Mouse (Mus musculus) intestine, postnatal 0 days (tissue): ENCODE data around the gene Bco2. TPM values are rescaled to one million over a fixed set of nuclear protein-coding genes. Genes with fewer than 3 reads are reported as not detected.

Source experiments
- ATAC-seq: fragments of 200-750 bp; cut with Nextera tagmentation; 2 replicates; pipeline ENCODE4 v1.8.0; 2017; ENCODE audit warnings: mild to moderate bottlenecking, moderate TSS enrichment, moderate library complexity
- H3K27ac ChIP-seq: fragments of 300-500 bp; sonication (generic); 2 replicates; pipeline ENCODE4 v1.5.1; 2014; ENCODE audit warnings: mild to moderate bottlenecking, low read depth, low read length, moderate library complexity
- H3K27me3 ChIP-seq: fragments of 300-500 bp; sonication (generic); replicated peaks from 2 replicates; pipeline ENCODE4 v1.6.1; 2014; ENCODE audit warnings: low read length, mixed read lengths; ENCODE audit not compliant: control insufficient read depth, insufficient read depth
- H3K36me3 ChIP-seq: fragments of 300-500 bp; sonication (generic); 2 replicates; pipeline ENCODE4 v1.6.1; 2014; ENCODE audit warnings: mild to moderate bottlenecking, moderate library complexity; ENCODE audit not compliant: control insufficient read depth, insufficient read depth
- H3K4me1 ChIP-seq: fragments of 300-500 bp; sonication (generic); replicated peaks from 2 replicates; pipeline ENCODE4 v1.6.1; 2014; ENCODE audit warnings: antibody characterized with exemption, low read length, mixed read lengths; ENCODE audit not compliant: control insufficient read depth, insufficient read depth
- H3K4me2 ChIP-seq: fragments of 300-500 bp; sonication (generic); replicated peaks from 2 replicates; pipeline ENCODE4 v1.6.1; 2014; ENCODE audit warnings: low read depth, mild to moderate bottlenecking, moderate library complexity
- H3K4me3 ChIP-seq: fragments of 300-500 bp; sonication (generic); 2 replicates; pipeline ENCODE4 v1.5.1; 2014; ENCODE audit warnings: low read depth, low read length
- H3K9ac ChIP-seq: fragments of 300-500 bp; sonication (generic); 2 replicates; pipeline ENCODE4 v1.6.1; 2014; ENCODE audit warnings: mild to moderate bottlenecking, low read depth, low read length
- H3K9me3 ChIP-seq: fragments of 300-500 bp; sonication (generic); 2 replicates; pipeline ENCODE4 v1.6.1; 2016; ENCODE audit warnings: mixed run types; ENCODE audit not compliant: control insufficient read depth
- CTCF ChIP-seq: sonication (generic); IDR thresholded peaks from 2 replicates; pipeline ENCODE4 v1.5.1; 2016; ENCODE audit warnings: low read depth, mild to moderate bottlenecking, control low read depth, antibody characterized with exemption, moderate library complexity
- WGBS: fragments of 180-500 bp; shearing (Covaris S2); extraction: QIAGEN DNeasy Blood & Tissue Kit; methylation state at CpG from one replicate; pipeline ENCODE4 v1.1.7; 2014; 5-methylcytosine and 5-hydroxymethylcytosine counted together
- polyA plus RNA-seq: library from polyadenylated mRNA; unstranded; fragments of >200 nt; fragmentation: Nextera tagmentation; extraction: Ambion mirVana; gene quantifications from 2 replicates; pipeline ENCODE4 v1.2.1, GENCODE M21; 2015

Gene Bco2
- polyA plus RNA-seq, 1 experiment from 2014 or later = 4.7 TPM

DNA sequence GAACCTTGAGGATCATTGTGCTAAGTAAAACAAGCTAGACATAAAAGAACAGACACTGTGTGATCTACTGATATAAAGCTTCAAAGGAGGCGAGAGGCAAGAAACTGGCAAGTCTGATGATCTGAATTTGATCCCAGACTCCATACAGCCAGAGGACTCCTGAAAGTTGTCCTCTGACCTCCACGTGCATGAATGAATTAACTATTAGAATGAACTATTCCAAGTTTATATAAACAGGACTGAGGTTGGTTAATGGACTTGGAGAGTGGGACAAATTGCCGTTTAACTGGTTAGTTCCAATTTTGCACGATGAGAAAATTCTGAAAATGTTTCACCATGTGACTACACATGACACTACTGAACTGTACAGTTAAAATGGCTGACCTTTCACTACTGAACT, 6.0 kb downstream of the Bco2 start:
- Histone ChIP-seq H3K27ac (no peak overlapping the region), H3K9ac (no peak overlapping the region), H3K4me3 (no peak overlapping the region), H3K4me2 (no peak overlapping the region), H3K4me1 (no peaks in the 10 kb centered on the region), H3K36me3 (no peaks in the 10 kb centered on the region), H3K27me3 (no peaks in the 10 kb centered on the region), H3K9me3 (no peaks in the 10 kb centered on the region)
- WGBS = 75% methylated on average over 4 of the region's 4 CpGs
- no peak for ATAC-seq
- TF ChIP-seq CTCF = no peak

DNA sequence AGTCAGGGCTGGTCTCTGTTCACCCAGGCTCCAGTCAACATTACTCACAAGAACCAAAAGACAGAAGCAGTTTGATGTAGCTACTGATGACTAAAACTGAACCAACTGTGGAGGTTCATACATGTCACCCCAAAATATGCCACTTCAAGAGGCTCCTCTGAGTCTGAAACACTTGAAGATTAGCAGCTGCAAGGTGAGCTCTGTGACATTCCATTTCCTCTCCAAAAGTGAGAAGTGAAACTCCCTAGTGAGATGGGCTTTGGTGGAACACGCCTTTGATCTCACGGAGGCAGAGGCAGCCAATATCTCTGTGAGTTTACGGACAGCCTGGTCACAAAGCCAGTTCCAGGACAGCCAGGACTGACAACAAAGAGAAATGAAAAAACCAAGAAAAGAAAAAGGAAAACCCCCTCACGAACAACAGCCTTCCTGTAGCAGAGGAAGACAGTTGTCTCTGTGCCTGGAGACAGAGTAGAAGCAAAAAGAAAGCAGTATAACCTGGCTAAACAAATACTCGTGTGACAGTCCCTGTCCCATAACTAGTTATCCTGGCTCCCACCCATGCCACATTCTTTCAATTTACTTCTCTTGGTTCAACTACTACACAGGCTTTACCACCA, 7.0 kb downstream of the Bco2 start:
- H3K9ac ChIP-seq = no peak overlapping the region
- H3K27me3 ChIP-seq = no peaks in the 10 kb centered on the region
- no peaks in the 10 kb centered on the region for H3K4me1 ChIP-seq
- H3K4me3 ChIP-seq = no peak overlapping the region
- ATAC-seq = no peak
- H3K9me3 ChIP-seq = no peaks in the 10 kb centered on the region
- no peak for TF ChIP-seq CTCF
- no peak overlapping the region for H3K4me2 ChIP-seq
- no peaks in the 10 kb centered on the region for H3K36me3 ChIP-seq
- 41% methylated on average over 5 of the region's 5 CpGs for WGBS
- no peak overlapping the region for H3K27ac ChIP-seq

- Histone ChIP-seq H3K36me3 (no peaks in the 10 kb centered on the region), H3K9ac (no peak overlapping the region), H3K27ac (no peak overlapping the region), H3K9me3 (no peaks in the 10 kb centered on the region), H3K27me3 (no peaks in the 10 kb centered on the region), H3K4me1 (no peaks in the 10 kb centered on the region), H3K4me3 (no peak overlapping the region), H3K4me2 (no peak overlapping the region)
- 81% methylated on average over 9 of the region's 9 CpGs for WGBS
- TF ChIP-seq CTCF = no peak
- ATAC-seq = no peak
Measured at GRCm38 (mm10) chr9:50542401-50542800, 12.6 kb downstream of the Bco2 start.

- no peak for TF ChIP-seq CTCF
Measured at GRCm38 (mm10) chr9:50540170-50540569, 14.8 kb downstream of the Bco2 start.

GRCm38 (mm10) chr9:50537295-50537694, 17.7 kb downstream of the Bco2 start:
- Histone ChIP-seq H3K4me2 (no peak overlapping the region), H3K27ac (no peak overlapping the region), H3K9ac (no peak overlapping the region), H3K36me3 (no peaks in the 10 kb centered on the region), H3K9me3 (no peaks in the 10 kb centered on the region), H3K4me3 (no peak overlapping the region), H3K27me3 (no peaks in the 10 kb centered on the region), H3K4me1 (no peaks in the 10 kb centered on the region)
- no peak for TF ChIP-seq CTCF
- ATAC-seq = no peak
- 63% methylated on average over 4 of the region's 4 CpGs for WGBS

More at GRCm38 (mm10) chr9:50540170-50540569, 14.8 kb downstream of the Bco2 start:
- no peak overlapping the region for H3K4me2 ChIP-seq
- no peak overlapping the region for H3K4me3 ChIP-seq
- no peak for ATAC-seq
- no peaks in the 10 kb centered on the region for H3K36me3 ChIP-seq
- WGBS = 65% methylated on average over 7 of the region's 7 CpGs
- H3K4me1 ChIP-seq = no peaks in the 10 kb centered on the region
- H3K27ac ChIP-seq = no peak overlapping the region
- H3K27me3 ChIP-seq = no peaks in the 10 kb centered on the region
- H3K9me3 ChIP-seq = no peaks in the 10 kb centered on the region
- no peak overlapping the region for H3K9ac ChIP-seq

DNA sequence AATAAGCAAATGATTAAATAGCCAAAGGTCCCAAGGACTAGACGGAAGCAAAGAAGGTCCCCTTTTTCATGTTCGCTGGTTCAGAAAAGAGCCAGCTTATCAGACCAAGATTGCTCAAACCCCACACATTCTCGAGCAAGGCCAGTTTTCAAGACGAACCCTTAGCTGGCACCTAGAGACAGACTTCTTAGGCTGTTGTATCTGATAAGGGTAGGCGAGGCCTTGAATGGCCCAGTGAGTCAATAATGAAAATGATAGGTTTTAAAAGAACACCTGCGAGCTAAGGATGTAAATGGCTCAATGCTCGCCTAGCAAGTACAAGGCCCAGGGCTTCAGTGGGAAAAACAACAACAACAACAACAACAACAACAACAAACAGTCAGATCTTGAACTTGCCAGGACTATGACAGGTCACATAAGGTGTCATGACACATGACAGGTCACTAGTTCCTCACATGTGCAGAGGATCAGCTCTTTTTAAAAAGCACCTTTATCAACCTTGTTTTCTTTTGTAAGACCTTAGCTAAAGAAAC, 18.3 kb downstream of the Bco2 start:
- Histone ChIP-seq H3K36me3 (no peaks in the 10 kb centered on the region), H3K9me3 (no peaks in the 10 kb centered on the region), H3K4me3 (no peak overlapping the region), H3K9ac (no peak overlapping the region), H3K27me3 (no peaks in the 10 kb centered on the region), H3K4me2 (no peak overlapping the region), H3K27ac (no peak overlapping the region; the same call in 1 of the 2 replicates), H3K4me1 (no peaks in the 10 kb centered on the region)
- 0 out of 2 replicates have a peak, but pooled peaks have one; percentile 28 for ATAC-seq
- WGBS = 38% methylated on average over 7 of the region's 7 CpGs
- no peak for TF ChIP-seq CTCF
